Mouse (Mus musculus): ENCODE data around the gene Gab3. TPM values are rescaled to one million over a fixed set of nuclear protein-coding genes. Genes with fewer than 3 reads are reported as not detected.

Gene Gab3
- polyA plus RNA-seq (2015; fragmentation: Nextera tagmentation; extraction: Ambion mirVana), result 3.4 TPM in 2 replicates

DNA sequence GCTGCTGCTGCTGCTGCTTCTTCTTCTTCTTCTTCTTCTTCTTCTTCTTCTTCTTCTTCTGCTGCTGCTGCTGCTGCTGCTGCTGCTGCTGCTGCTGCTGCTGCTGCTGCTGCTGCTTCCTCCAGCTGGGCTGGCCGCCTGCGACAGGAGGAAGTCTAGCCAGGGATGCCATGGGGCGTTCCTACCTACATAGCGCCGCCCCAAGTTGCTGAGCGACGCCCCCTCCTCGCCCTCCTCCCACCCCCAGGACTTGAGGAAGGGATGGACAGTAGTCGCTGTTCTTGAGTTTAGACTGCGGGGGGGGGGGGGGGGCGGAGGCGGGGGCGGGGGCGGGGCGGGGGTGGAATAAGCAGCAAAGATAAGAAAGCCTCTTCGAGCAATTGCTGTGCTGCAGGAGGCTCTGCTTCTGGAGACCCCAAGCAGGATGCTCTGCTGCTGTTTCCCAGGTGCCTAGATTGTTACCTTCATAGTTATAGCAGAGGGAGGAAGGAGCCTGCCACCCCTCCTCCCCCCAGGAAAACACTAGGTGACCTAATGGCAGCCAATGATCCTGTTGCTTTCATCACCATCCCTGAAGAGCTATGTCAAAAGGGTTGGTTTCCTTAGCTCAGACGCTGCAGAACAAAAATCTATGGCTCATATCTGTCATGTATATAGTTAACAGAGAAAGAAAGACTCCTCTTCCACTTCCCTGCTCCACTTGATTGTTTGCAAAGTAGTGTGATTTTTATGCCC is at the start of gene Gab3:
TSS of gene Gab3 (minus strand) at position 685 of the 735 bp plus-strand sequence.
- Histone ChIP-seq H3K27ac (ENCODE audit: low read length) (no peak within 1 kb of the TSS), H3K4me3 (replicated peaks; ENCODE audit: low read length) (peak within 1 kb of the TSS; percentile 55), H3K36me3 (ENCODE audit: control insufficient read depth, insufficient read depth, low read length) (no peaks in the 10 kb centered on the region), H3K9ac (ENCODE audit: low read length) (peak within 1 kb of the TSS; percentile 72), H3K4me1 (ENCODE audit: control insufficient read depth, insufficient read depth, low read length) (no peaks in the 10 kb centered on the region), H3K4me2 (ENCODE audit: low read depth, low read length) (peak within 1 kb of the TSS; percentile 58), H3K27me3 (ENCODE audit: control insufficient read depth, insufficient read depth, low read length) (no peaks in the 10 kb centered on the region), H3K9me3 (replicated peaks; ENCODE audit: control insufficient read depth, low read length) (no peaks in the 10 kb centered on the region)
- peak; percentile 89 for ATAC-seq (ENCODE audit: insufficient read depth, low FRiP score)
- WGBS, result 18% methylated on average over 8 of the region's 17 CpGs

DNA sequence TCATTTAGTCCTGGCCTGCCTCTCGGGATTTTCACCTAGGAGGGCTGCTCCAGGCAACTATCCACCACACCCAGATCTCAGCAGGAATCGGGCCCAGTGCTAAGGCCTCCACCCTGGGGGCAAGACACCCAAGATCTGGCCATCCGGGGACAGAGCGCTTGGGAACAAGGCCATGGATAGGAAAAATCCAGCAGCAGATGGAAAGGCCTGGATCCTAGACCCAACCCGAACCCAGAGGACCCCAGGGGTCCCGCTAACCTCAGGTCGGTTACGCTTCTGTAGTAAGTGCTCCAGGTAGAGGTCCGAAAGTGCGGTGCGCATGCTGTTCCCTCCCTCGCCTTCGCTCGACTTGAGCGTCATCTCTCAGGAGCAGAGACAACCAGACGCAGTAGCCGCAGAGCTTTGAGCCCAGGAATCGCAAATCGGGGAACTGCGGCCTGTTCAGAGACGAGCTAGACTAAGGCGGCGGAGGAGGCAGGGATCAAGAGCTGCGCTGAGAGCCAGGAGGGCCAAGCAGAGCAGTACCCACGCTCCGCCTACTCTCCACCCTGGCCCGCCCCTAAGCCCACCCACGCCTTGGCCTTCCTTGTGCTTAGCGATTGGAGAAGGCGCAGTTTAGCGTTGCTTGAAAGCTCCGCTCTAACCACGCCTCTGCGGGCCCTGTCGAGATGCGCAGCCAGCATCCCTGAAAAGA is 45.4 kb upstream of the Gab3 start, which contains the start of gene Mpp1:
TSS of gene Mpp1 (minus strand) at position 550 of the 694 bp plus-strand sequence.
- Histone ChIP-seq H3K4me3 (replicated peaks; ENCODE audit: low read length) (peak within 1 kb of the TSS; percentile 64), H3K27ac (ENCODE audit: low read length) (peak within 1 kb of the TSS; percentile 82), H3K27me3 (ENCODE audit: control insufficient read depth, insufficient read depth, low read length) (no peaks in the 10 kb centered on the region), H3K9ac (ENCODE audit: low read length) (peak within 1 kb of the TSS; percentile 84), H3K4me1 (ENCODE audit: control insufficient read depth, insufficient read depth, low read length) (0 out of 2 replicates have a peak, but pooled peaks cover 2% of the 10 kb centered on the region), H3K4me2 (ENCODE audit: low read depth, low read length) (peak within 1 kb of the TSS; percentile 59), H3K36me3 (ENCODE audit: control insufficient read depth, insufficient read depth, low read length) (no peaks in the 10 kb centered on the region), H3K9me3 (replicated peaks; ENCODE audit: control insufficient read depth, low read length) (no peaks in the 10 kb centered on the region)
- ATAC-seq (ENCODE audit: insufficient read depth, low FRiP score), result peak; percentile 98
- 12% methylated on average over 36 of the region's 36 CpGs for WGBS

DNA sequence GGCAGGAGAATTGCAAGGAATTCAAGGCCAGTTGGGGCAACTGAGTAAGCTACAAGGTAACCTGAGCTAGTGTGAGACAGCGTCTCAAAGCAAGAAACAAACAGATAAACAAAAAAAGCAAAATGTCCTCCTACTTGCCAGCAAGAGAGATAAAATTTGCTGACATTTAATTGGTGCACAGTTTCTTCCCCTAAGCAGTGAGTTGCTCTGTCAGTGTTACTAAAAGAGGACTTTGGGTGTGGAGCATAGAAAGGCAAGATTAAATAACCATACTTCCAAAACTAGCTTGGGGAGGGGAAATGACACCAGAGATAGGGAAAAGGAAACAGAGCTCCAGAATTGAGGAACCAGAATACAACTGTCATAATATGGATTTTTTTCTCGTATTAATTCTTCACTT is 44.2 kb upstream of the Gab3 start:
- H3K27ac ChIP-seq (ENCODE audit: low read length), result no peak overlapping the region
- 0 out of 2 replicates have a peak, but pooled peaks cover 2% of the 10 kb centered on the region for H3K4me1 ChIP-seq (ENCODE audit: control insufficient read depth, insufficient read depth, low read length)
- H3K9ac ChIP-seq (ENCODE audit: low read length), result no peak overlapping the region
- peak overlapping the region; percentile 59 for H3K4me2 ChIP-seq (ENCODE audit: low read depth, low read length)
- WGBS, result 56% methylated on average over 2 of the region's 2 CpGs
- H3K4me3 ChIP-seq (replicated peaks; ENCODE audit: low read length), result peak overlapping the region; percentile 16
- no peaks in the 10 kb centered on the region for H3K27me3 ChIP-seq (ENCODE audit: control insufficient read depth, insufficient read depth, low read length)
- no peaks in the 10 kb centered on the region for H3K36me3 ChIP-seq (ENCODE audit: control insufficient read depth, insufficient read depth, low read length)
- ATAC-seq (ENCODE audit: insufficient read depth, low FRiP score), result no peak
- H3K9me3 ChIP-seq (replicated peaks; ENCODE audit: control insufficient read depth, low read length), result no peaks in the 10 kb centered on the region

DNA sequence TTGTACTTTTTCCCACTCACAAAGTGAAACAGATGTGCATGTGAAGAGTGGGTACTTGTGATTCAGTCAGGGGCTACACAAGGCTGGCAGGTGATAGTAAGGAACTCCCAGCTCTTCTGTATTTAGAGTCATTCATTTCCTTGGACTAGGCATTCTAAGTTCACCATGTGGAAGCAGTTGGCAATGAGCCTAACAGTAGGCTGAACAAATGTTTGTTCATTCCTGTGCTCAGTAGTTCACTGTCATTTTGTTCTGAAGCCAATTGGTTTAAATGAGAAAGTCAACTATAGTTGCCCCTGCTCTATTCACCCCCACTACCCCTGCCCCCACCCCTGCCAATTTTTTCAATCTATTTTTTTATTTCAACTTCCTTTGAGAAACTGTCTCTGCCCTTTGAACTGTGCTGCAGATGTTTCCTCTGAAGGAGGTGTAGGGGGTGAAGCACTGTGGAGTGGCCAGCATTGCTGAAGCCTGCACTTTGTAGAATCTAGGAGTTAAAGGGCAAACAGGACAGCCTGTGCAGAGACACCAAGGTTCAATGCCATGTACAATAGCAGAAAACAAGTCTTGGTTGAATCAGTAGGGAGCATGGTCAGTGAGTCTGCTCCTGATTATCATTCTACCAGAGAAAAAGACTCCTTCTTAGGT is 43.2 kb upstream of the Gab3 start:
- no peaks in the 10 kb centered on the region for H3K36me3 ChIP-seq (ENCODE audit: control insufficient read depth, insufficient read depth, low read length)
- no peaks in the 10 kb centered on the region for H3K9me3 ChIP-seq (replicated peaks; ENCODE audit: control insufficient read depth, low read length)
- peak overlapping the region; percentile 38 for H3K4me2 ChIP-seq (ENCODE audit: low read depth, low read length)
- H3K4me3 ChIP-seq (replicated peaks; ENCODE audit: low read length), result no peak overlapping the region
- H3K4me1 ChIP-seq (ENCODE audit: control insufficient read depth, insufficient read depth, low read length), result 0 out of 2 replicates have a peak, but pooled peaks cover 2% of the 10 kb centered on the region
- peak; percentile 52; the same call in 1 of the 2 replicates for ATAC-seq (ENCODE audit: insufficient read depth, low FRiP score)
- no peak overlapping the region for H3K9ac ChIP-seq (ENCODE audit: low read length)
- no peak overlapping the region for H3K27ac ChIP-seq (ENCODE audit: low read length)
- no peaks in the 10 kb centered on the region for H3K27me3 ChIP-seq (ENCODE audit: control insufficient read depth, insufficient read depth, low read length)

DNA sequence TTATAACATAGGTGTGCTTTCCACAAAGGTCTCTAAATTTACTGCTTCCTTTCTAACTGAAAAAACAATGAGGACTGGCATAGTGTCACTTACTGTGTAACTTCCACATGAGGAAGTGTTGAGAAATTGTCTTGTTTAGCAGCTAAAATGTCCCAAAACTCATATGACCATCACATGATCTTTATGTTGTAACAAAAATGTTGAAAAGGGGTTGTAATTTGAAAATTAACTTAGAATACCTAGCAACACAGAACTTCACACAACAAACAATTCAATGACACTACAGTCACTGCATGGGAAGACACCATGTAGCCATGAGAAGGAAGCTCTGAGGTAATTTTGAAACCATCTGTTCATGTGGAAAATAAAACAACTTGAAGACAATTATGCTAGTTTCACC is 41.6 kb upstream of the Gab3 start:
- Histone ChIP-seq H3K9ac (ENCODE audit: low read length) (no peak overlapping the region), H3K27me3 (ENCODE audit: control insufficient read depth, insufficient read depth, low read length) (no peaks in the 10 kb centered on the region), H3K4me1 (ENCODE audit: control insufficient read depth, insufficient read depth, low read length) (0 out of 2 replicates have a peak, but pooled peaks cover 2% of the 10 kb centered on the region), H3K27ac (ENCODE audit: low read length) (no peak overlapping the region), H3K4me2 (ENCODE audit: low read depth, low read length) (no peak overlapping the region), H3K4me3 (replicated peaks; ENCODE audit: low read length) (no peak overlapping the region), H3K36me3 (ENCODE audit: control insufficient read depth, insufficient read depth, low read length) (no peaks in the 10 kb centered on the region), H3K9me3 (replicated peaks; ENCODE audit: control insufficient read depth, low read length) (no peaks in the 10 kb centered on the region)
- ATAC-seq (ENCODE audit: insufficient read depth, low FRiP score), result no peak

DNA sequence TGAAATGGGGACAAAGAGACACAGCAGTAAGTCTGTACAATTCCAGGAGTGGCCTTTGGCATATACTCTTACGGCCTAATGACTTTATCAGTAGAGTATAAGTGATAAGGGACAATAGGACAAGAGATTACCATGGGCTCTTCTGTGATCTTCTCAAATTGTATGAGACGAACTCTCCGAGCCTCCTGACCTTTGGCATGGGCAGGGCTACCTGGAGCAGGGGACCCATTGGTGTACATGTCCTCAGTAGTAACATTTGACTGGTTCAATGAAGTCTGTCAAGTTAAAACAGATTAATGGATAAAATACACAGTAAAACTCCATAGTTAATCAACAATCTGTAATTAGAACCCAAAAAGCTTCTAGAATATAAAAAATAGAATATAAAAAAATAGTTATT is 40.3 kb upstream of the Gab3 start:
- Histone ChIP-seq H3K36me3 (ENCODE audit: control insufficient read depth, insufficient read depth, low read length) (no peaks in the 10 kb centered on the region), H3K27ac (ENCODE audit: low read length) (no peak overlapping the region), H3K4me3 (replicated peaks; ENCODE audit: low read length) (no peak overlapping the region), H3K9ac (ENCODE audit: low read length) (no peak overlapping the region), H3K4me2 (ENCODE audit: low read depth, low read length) (no peak overlapping the region), H3K9me3 (replicated peaks; ENCODE audit: control insufficient read depth, low read length) (no peaks in the 10 kb centered on the region), H3K27me3 (ENCODE audit: control insufficient read depth, insufficient read depth, low read length) (no peaks in the 10 kb centered on the region), H3K4me1 (ENCODE audit: control insufficient read depth, insufficient read depth, low read length) (0 out of 2 replicates have a peak, but pooled peaks cover 2% of the 10 kb centered on the region)
- no peak for ATAC-seq (ENCODE audit: insufficient read depth, low FRiP score)
- WGBS, result 79% methylated on average over 3 of the region's 3 CpGs

DNA sequence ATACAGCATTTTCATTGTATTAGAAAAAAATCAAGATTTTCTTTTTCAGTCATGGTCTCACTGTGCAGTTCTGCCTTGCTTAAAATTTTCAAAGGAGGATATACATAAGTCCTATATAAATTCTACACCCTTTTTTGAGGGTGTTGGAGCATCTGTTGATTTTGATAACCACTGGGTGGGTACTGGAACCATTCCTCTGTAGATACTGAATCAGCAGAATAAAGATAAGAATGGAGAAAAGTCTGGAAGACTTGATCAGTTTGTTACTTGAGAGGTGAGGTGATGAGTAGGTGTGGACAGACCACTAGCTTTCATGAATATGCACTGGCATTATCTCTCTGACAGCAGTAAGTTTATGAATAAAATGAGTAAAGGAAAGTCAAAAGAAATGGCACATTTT is 30.3 kb upstream of the Gab3 start:
- Histone ChIP-seq H3K9me3 (replicated peaks; ENCODE audit: control insufficient read depth, low read length) (no peaks in the 10 kb centered on the region), H3K4me3 (replicated peaks; ENCODE audit: low read length) (no peak overlapping the region), H3K4me1 (ENCODE audit: control insufficient read depth, insufficient read depth, low read length) (no peaks in the 10 kb centered on the region), H3K4me2 (ENCODE audit: low read depth, low read length) (no peak overlapping the region), H3K9ac (ENCODE audit: low read length) (no peak overlapping the region), H3K36me3 (ENCODE audit: control insufficient read depth, insufficient read depth, low read length) (no peaks in the 10 kb centered on the region), H3K27me3 (ENCODE audit: control insufficient read depth, insufficient read depth, low read length) (no peaks in the 10 kb centered on the region), H3K27ac (ENCODE audit: low read length) (no peak overlapping the region)
- ATAC-seq (ENCODE audit: insufficient read depth, low FRiP score), result no peak

DNA sequence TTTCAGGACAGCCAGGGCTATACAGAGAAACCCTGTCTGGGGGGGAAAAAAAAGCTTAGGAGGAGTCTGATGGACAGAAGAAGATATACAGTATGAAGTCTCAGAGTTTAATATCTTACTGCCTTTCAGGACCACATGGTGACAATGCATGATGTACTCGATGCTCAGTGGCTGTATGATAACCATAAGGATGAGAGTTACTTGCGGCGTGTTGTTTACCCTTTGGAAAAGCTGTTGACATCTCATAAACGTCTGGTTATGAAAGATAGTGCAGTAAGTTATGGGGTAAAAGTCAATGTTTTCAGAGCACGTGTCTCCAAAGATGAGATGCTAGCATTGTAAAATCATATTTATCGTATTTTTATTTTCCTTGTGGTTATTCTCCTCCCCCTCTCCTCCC is 17.0 kb upstream of the Gab3 start:
- Histone ChIP-seq H3K4me1 (ENCODE audit: control insufficient read depth, insufficient read depth, low read length) (no peaks in the 10 kb centered on the region), H3K27ac (ENCODE audit: low read length) (no peak overlapping the region), H3K4me2 (ENCODE audit: low read depth, low read length) (no peak overlapping the region), H3K9ac (ENCODE audit: low read length) (no peak overlapping the region), H3K9me3 (replicated peaks; ENCODE audit: control insufficient read depth, low read length) (no peaks in the 10 kb centered on the region), H3K4me3 (replicated peaks; ENCODE audit: low read length) (no peak overlapping the region), H3K27me3 (ENCODE audit: control insufficient read depth, insufficient read depth, low read length) (no peaks in the 10 kb centered on the region), H3K36me3 (ENCODE audit: control insufficient read depth, insufficient read depth, low read length) (peaks cover 6% of the 10 kb centered on the region; the same call in 1 of the 2 replicates)
- ATAC-seq (ENCODE audit: insufficient read depth, low FRiP score), result no peak
- 91% methylated on average over 6 of the region's 6 CpGs for WGBS

DNA sequence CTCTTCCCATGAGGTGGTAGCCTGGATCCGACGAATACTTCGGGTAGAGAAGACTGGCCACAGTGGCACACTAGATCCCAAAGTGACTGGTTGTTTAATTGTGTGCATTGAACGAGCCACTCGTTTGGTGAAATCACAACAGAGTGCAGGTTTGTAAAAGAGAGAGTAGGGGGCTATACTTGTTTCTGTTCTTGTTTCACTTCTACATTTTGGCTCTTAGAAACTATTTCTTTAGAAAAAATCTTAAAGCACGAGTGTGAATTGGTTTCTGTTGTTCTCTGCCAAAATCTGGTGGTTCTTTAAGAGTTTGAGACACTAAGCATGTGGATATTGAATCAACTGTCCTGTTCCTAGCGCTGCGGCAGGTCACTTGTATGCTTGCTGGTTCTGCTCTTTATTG is 13.5 kb upstream of the Gab3 start:
- Histone ChIP-seq H3K4me1 (ENCODE audit: control insufficient read depth, insufficient read depth, low read length) (no peaks in the 10 kb centered on the region), H3K4me2 (ENCODE audit: low read depth, low read length) (no peak overlapping the region), H3K27me3 (ENCODE audit: control insufficient read depth, insufficient read depth, low read length) (no peaks in the 10 kb centered on the region), H3K9me3 (replicated peaks; ENCODE audit: control insufficient read depth, low read length) (no peaks in the 10 kb centered on the region), H3K27ac (ENCODE audit: low read length) (no peak overlapping the region), H3K4me3 (replicated peaks; ENCODE audit: low read length) (no peak overlapping the region), H3K9ac (ENCODE audit: low read length) (no peak overlapping the region), H3K36me3 (ENCODE audit: control insufficient read depth, insufficient read depth, low read length) (peaks cover 6% of the 10 kb centered on the region; the same call in 1 of the 2 replicates)
- ATAC-seq (ENCODE audit: insufficient read depth, low FRiP score), result no peak
- 91% methylated on average over 8 of the region's 8 CpGs for WGBS
